Mouse (Mus musculus) adrenal gland, adult 8-10 months (tissue): ENCODE measurements around the gene Gm10778. TPM values are rescaled to one million over a fixed set of nuclear protein-coding genes. Genes with fewer than 3 reads are reported as not detected.
A peak's percentile ranks its signal among the peaks of the same experiment; 100 is the strongest.
"Not testable (repeated sequence)": the region's sequence is repeated elsewhere in the genome, so short reads cannot be mapped to it uniquely, and the experiment has no call there.

Source experiments
- DNase-seq: peaks from one replicate; pipeline ENCODE4 v3.0.0; 2022
- total RNA-seq, 4 experiments: library from RNA; stranded (reverse); gene quantifications; 2 replicates each; pipeline ENCODE4 v1.2.4; 2022

Gene Gm10778
- total RNA-seq, 4 experiments from 2014 or later = 1.4 to 4.1 (median 3.7) TPM

DNA sequence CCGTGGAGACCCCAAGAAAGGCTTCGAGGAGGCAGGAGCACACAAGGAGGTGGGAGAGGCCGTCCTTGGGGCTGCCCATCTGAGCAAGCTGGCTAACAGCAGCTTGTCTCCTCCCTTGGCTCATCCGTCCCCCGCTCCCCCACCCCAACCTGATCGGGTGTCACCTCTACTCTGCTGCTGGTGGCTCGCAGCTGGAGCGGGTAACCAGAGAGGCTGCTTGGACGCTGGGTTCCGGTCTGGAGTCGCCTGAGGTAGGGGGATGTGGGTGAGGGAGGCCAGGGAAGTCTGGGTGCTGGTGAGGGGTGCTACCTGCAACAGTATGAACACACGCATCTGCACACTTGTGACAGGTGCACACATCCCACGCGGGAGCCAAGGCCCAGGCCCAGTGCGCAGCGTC, 20.5 kb upstream of the Gm10778 start, which contains the start of gene Ankrd24:
Ankrd24 (plus strand) TSS at position 151 of the 400 bp plus-strand sequence.
- DNase-seq = no peak

DNA sequence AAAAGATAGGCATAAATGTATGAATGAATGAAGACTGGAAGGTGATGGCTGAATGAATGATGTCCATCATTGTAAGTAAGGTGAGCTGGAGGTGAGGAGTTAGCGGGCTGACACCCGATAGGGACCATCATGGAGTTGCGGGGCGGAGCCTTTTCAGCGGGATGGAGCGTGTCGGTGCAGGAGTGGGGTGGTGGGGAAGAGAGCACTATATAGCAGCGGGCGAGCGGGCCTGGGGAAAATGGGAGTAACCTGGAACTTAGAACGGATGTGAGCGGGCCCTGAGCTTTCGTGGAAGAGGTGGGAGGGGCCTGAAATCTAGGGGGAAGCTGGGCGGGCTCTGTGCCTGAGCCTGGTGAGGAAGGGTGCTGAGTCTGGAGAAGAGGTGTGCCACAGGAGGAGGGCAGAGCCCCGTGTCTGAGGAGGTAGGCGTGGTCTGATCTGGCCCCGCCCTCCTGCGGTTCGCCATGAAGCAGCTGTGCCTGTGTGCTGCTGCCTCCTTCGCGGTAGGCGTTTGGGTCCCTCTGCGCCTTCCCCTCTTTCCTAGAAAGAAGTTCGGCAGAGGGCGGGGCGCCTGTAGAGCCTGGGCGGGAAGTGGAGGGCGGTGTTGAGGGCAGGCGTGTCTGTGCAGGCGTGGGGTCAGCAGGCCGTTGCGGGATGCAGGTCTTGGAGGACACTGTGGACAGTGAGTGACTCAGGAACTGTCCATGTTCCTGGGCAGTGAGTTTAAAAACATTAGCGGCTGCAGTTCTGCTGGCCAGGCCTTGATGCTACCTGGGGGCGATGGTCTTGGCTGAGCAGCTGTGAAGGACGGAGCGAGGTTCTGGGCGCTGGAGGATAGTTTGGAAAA, 15.4 kb upstream of the Gm10778 start:
- DNase-seq = peak; percentile 85

DNA sequence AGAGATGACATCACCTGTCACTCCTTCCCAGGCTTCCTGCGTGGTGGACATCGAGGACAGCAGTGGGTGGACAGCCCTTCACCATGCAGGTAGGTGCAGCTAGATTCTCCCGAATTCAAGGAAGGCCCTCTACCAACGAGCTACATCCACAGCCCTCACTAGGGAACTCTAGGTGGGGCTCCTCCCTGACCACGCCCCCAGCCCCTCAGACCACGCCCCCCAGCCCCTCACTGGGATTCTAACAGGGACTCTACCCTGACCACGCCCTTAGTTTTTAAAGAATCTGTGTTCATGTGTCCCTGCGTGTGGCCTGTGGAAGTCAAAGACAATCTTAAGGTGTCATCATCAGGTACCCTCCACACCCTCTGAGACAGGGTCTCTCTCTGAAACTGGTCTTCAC, 12.5 kb upstream of the Gm10778 start:
- DNase-seq = no peak

DNA sequence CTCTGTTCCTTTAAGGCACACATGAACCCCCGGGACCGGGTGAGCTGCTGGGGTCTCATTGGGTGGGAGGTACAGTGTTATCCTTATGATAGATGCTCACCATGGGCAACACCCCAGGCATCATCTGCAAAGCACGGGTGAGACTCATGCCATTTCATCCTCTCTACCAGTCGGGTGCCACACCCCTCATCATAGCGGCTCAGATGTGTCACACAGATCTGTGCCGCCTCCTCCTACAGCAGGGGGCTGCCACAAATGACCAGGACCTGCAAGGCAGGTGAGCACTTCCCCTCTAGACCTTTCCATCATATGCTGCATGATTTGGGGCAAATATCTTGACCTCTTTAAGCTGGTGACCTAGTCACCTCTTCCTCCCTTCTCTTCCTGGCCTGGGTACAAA, 10.8 kb upstream of the Gm10778 start:
- DNase-seq = no peak

DNA sequence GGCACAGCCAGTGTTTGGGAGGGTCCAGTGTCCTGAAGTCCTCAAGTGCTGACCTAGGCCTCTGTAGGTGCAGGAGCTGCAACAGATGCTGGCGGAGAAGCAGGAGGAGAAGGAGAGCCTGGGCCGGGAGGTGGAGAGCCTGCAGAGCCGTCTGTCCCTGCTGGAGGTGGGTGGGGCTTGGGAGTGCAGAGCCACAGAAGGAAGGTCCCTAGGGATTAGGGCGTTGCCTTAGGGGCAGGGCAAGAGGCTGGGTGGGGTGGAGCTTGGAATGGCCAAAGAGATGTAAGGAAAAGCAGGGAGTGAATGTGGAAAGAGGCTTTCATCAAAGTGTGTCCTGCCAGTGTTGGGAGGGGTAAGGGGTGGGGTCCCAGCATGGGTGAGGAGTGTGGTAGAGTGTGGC, 8.0 kb upstream of the Gm10778 start:
- DNase-seq = not testable (repeated sequence)

DNA sequence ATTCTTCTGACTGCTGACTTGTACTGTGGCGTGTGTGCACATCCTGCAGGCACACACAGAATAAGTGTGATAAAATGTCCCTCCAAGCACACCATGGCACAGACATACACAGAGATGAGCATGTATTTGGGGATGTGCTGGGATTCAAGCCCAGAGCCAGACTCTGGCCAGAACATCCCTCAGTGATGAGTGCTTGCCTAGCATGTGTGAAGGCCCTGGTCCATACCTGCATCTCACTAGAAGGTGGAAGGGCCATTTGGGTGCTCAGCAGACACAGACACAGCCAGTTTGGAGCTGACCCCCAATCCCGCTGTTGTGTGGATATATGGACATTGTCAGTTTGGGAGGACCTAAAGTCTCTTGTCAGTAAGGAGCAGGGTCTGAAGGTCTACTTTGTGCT, 7.3 kb upstream of the Gm10778 start:
- DNase-seq = no peak

DNA sequence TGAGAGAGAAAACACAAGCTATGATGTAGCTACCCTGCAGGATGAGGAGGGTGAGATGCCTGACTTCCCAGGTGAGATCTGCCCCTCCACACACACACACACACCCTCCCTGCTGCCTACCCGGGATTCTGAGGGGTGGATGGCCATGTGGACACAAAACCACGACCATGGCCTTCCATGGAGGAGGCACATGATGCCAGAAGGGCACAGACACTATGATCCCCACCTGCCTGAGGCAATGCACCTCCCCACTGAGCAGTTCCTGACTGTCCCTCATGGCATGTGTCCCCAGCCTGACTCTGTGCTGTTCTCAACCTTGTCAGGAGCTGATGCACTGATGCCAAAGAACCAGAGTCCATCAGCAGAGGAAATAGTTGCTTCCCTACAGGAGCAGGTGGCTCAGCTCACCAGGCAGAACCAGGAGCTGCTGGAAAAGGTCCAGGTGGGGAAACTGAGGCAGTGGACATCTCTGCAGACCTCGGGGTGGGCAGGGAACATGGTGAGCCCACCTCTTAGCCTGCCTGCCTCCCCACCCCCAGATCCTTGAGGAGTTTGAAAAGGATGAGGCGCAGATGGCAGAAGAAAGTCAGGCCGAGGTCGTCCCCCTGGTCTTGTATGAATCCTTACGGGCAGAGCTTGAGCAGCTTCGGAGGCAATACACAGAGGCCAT, 6.7 kb upstream of the Gm10778 start:
- DNase-seq = no peak

DNA sequence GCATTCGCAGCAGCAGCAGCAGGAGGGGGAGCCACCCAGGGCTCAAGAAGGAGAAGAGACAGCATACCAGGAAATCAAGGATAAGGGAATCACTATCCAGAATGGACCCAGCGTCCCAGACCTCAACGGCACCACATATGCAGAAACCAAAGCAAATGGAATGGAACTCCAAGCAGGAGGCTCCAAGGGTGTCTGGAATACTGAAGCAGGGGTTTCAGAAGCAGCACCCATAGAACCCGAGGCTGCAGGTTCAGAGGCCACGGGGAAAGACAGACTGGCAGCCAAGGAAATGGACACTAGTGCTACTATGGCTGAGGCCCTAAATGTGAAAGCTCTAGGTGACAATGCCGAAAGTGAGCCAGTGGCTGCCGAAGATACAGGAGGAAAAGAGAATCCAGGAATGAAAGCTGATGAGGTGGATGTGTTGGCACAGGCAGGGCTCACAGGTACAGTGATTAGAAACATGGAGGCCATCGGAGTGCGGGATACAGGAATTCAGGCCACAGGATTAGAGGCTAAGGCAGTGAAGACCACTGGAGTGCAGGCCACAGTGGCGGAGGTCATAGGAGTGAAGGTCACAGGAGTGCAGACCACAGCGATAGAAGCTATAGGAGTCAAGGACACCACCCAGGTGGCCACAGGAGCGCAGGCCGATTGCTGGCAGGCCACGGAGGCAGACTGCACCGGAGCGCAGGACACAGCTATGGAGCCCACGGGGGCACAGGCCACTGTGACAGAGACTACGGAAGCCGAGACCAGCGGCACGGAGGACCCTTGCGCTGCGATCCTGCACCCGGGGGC, 6.0 kb upstream of the Gm10778 start:
- DNase-seq = no peak

DNA sequence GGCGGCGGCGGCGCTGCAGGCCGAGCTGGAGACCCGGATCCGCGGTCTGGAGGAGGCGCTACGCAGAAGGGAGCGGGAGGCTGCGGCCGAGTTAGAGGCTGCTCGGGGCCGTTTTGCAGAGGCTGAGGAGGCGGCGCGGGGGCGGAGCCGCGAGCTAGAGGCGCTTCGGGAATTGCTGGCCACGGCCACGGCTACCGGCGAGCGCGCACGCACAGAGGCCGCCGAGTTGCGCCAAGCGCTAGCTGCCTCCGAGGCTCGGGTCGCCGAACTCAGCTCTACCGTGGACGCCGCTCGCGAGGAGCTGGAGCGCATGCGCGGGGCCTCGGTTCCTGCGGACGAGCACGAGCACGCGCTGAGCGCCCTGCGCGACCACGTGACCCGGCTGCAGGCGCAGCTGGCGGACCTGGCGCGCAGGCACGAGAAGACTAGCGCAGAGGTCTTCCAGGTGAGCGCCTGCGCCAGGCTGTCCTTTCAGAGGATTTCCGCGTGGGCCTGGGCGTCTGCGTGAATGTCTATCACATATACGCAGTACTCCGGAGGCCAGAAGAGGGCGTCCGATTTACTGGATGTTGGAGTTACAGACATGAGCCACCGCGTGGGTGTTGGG, 5.3 kb upstream of the Gm10778 start:
- peak; percentile 94 for DNase-seq

DNA sequence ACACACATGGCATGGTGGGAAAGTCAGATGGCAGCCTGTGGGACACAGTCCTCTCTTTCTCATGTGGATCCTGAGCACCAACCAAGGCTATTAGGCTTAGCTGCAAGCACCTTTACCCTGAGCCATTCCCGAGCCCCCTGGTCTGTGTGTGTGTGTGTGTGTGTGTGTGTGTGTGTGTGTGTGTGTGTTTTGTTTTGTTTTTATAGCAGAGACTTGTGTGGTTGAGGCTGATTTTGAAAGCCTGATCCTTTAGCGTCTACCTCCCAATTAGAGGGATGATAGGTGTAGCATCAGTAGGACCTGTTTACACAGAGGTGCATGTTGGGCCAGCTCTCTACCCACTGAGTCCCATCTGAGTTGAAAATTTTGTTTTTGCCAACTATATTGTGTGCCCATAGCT, 4.7 kb upstream of the Gm10778 start:
- no peak for DNase-seq

DNA sequence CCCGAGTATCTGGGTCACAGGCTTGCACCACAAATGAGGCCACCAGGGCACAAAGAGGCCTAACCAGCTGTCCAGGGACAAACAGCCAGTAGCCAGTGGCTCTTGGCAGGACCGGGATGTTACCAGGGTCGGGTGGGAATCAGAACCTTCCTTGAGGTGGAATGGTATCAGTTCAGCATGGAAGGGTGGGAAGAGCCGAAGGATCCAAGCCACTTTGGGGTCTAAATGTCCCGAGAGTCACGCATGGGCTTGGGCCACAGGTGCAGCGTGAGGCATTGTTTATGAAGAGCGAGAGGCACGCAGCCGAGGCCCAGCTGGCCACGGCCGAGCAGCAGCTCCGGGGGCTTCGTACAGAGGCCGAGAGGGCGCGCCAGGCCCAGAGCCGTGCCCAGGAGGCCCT, 4.1 kb upstream of the Gm10778 start:
- no peak for DNase-seq

DNA sequence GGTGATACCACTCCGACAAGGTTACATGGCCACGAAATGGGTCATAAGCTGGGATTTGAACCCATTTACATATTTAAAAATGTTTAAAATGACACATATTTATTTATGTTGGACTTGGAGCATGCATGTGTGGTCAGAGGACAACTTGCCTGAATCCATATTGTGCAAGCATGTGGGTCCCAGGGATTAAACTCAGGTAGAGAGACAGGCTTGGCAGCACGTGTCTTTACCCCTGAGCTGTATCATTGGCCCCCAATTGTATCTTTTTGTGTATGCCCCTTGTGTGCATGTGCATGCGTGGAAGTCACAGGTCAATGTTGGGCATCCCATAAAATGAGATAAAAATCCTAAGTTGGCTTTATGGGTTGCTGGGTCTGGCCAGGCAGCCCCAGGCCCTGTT, 3.5 kb upstream of the Gm10778 start:
- DNase-seq = no peak

DNA sequence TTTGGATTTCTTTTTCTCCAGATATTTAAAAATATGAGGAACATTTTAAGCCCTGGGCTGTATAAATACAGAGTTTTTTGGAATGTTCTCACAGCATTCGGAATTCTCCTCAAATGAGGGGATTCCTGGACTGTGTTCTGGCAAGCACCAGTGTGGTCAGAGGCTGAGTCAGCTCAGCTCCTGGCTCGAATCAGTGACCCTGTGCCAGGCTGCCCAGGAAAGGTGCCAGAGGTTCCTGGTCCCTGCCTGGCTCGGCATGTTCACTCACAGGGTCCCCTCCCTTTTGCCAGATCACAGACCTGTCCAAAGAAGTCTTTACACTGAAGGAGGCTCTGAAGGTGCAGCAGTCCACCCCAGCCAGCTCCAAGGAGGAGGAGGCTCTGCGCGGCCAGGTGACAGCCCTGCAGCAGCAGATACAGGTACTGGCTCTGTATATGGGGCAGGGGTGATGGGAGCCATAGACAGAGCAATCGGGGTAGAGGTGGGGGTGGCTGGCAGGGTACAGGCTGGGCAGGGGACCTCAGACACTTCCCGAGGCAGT, 2.8 kb upstream of the Gm10778 start:
- no peak for DNase-seq

DNA sequence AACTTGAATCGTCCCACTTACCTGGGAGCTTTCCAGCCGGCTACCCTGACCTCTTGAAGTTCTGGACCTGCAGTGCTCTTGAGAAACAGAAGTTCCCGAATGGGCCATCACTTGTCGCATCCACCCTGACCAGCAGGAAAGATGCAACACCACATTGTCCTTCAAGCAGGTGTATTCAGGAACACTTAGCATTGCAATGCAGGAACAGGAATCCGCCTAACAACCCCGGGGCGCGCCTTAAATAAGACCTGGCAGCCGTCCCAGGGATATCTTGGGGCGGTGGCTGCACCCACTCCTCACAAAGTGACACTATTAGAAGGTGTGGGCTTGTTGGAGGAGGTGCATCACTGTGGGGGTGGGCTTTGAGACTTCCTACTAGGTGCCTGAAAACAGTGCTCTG, 6.3 kb downstream of the Gm10778 start:
- DNase-seq = no peak

DNA sequence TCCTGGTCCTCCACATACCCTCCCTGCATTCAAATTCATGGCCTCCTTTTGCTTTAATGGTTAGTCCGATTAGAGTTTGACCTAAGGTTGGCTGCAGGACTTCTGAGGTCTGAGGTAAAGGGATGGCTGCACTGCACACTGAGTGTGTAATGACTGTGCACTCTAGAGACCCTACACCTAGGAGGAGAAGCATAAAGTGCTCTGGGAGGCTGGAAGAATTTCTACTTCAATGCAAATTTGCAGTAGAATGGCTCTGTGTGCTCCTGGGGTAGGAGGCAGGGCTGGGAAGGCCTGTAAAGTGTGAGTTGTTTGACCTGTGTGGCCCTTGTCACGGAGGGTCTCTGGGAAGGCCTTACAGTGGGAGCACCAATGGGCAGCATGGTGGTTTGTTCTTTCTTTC, 7.3 kb downstream of the Gm10778 start:
- no peak for DNase-seq

DNA sequence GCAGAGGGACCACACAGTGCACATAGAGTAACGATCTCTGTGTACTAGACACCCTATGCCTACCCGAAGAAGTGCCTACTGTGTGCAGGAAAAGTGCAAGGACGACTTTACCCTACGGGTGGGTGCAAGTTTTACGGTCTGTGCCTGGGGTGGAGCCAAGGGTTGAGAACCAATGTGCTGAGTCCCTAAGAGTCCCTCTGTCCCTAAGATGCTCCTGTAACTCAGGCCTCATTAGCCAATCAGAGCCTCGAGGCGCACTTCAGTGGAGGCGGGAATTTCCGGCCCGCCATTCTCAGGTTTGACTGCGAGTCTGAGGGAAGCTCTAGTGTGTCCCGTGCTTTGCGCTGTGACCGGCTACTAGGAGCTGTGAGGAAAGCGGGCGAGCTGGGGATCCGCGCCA, 38.3 kb downstream of the Gm10778 start:
- DNase-seq = not testable (repeated sequence)

DNA sequence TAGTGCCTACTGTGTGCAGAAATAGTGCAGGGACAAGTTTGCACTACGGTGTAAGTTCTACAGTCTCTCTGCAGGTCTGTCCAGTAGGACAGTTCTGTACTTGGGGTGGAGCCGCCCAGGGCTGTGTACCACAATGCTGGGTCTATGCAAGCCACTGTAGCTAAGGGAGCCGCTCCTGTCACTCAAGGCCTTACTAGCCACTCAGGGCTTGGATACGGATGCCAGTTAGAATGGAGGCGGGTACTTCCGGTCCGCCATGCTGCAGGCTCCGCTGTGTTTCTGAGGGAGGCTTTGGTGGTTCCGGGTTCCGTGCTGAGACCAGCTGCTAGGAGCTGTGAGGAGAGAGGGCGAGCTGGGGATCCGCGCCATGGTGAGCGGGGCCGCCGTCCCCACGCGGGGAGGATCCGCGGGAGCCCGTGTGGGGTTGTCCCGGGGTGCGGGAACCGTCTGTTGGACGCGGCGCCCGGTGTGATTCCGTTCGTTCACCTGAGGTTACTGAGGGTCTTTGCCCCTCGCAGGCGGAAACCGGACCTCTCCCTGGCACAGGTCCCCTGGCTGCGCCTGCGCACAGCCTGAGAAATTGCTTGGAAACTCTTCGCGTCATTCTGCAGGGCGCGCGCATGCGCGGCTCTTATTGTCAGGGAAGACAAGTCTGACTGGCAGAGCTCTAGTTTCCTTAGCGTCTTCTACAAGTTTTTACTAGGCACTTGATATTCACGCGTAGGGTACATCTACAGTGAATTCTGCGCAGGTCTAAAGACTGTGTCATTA, 55.9 kb downstream of the Gm10778 start, which contains the start of gene Zfp433:
Zfp433 (plus strand) TSS at position 295 of the 771 bp plus-strand sequence.
- DNase-seq = not testable (repeated sequence)
